Mouse (Mus musculus) cerebellum, adult 2 months (tissue): ENCODE results near the gene Ppm1b. TPM values are rescaled to one million over a fixed set of nuclear protein-coding genes. Genes with fewer than 3 reads are reported as not detected.
A peak's percentile ranks its signal among the peaks of the same experiment; 100 is the strongest.

Experiments used
- DNase-seq, 2 experiments: peaks; one replicate each; pipeline ENCODE4 v3.0.0; 2021
- H3K27ac ChIP-seq: fragments of 200-500 bp; 2 replicates; pipeline ENCODE4 v1.5.1; 2012; ENCODE audit warnings: low read length, control low read depth, inconsistent platforms; ENCODE audit not compliant: insufficient read depth
- H3K27me3 ChIP-seq: fragments of 200-500 bp; 2 replicates; pipeline ENCODE4 v1.6.1; 2012; ENCODE audit warnings: inconsistent platforms, mild to moderate bottlenecking, low read length, moderate library complexity; ENCODE audit not compliant: control insufficient read depth, insufficient read depth
- H3K4me1 ChIP-seq: fragments of 200-500 bp; 2 replicates; pipeline ENCODE4 v1.6.1; 2011; ENCODE audit warnings: low read length; ENCODE audit not compliant: control insufficient read depth, insufficient read depth
- H3K4me3 ChIP-seq: fragments of 200-500 bp; replicated peaks from 2 replicates; pipeline ENCODE3; 2011; ENCODE audit warnings: mild to moderate bottlenecking, low read depth, low read length, control low read depth; ENCODE audit not compliant: insufficient read depth
- CTCF ChIP-seq: fragments of 200-500 bp; IDR thresholded peaks from 2 replicates; pipeline ENCODE4 v1.5.1; 2011; ENCODE audit warnings: low read depth, mild to moderate bottlenecking, control low read depth, low read length, moderate library complexity, borderline replicate concordance; ENCODE audit not compliant: insufficient read depth
- POLR2A ChIP-seq: fragments of 200-500 bp; IDR thresholded peaks from 2 replicates; pipeline ENCODE4 v1.6.1; 2011; ENCODE audit warnings: low read length, control low read depth, borderline replicate concordance; ENCODE audit not compliant: insufficient read depth
- WGBS: fragments of 180-500 bp; shearing (Covaris S2); methylation state at CpG from one replicate; pipeline ENCODE4 v1.1.7; 2018; 5-methylcytosine and 5-hydroxymethylcytosine counted together
- polyA plus RNA-seq: library from polyadenylated mRNA; depleted of rRNA; stranded (reverse); fragments of >200 nt; gene quantifications from 2 replicates; pipeline ENCODE4 v1.2.3, GENCODE M21; 2012; rRNA removed

Ppm1b gene
- polyA plus RNA-seq, 1 experiment, result 138 TPM

- 89% methylated on average over 7 of the region's 7 CpGs for WGBS
Observed at GRCm38 (mm10) chr17:85058276-85058675, 101.7 kb downstream of the Ppm1b start.

GRCm38 (mm10) chr17:85059136-85059535 lies 102.6 kb downstream of the Ppm1b start:
- WGBS, result 86% methylated on average over 6 of the region's 6 CpGs
- Histone ChIP-seq H3K27me3 (no peaks in the 10 kb centered on the region), H3K4me3 (no peak overlapping the region), H3K27ac (no peak overlapping the region), H3K4me1 (no peaks in the 10 kb centered on the region)
- TF ChIP-seq CTCF (no peak), POLR2A (no peak)
- no peak for DNase-seq

More at GRCm38 (mm10) chr17:85058276-85058675, 101.7 kb downstream of the Ppm1b start:
- TF ChIP-seq CTCF (no peak), POLR2A (no peak)
- DNase-seq, result no peak
- H3K27me3 ChIP-seq, result no peaks in the 10 kb centered on the region
- H3K4me1 ChIP-seq, result no peaks in the 10 kb centered on the region
- no peak overlapping the region for H3K27ac ChIP-seq
- no peak overlapping the region for H3K4me3 ChIP-seq

GRCm38 (mm10) chr17:85063560-85063959 lies 107.0 kb downstream of the Ppm1b start:
- TF ChIP-seq CTCF (no peak), POLR2A (no peak)
- H3K4me1 ChIP-seq, result no peaks in the 10 kb centered on the region

GRCm38 (mm10) chr17:85067331-85067730 lies 110.8 kb downstream of the Ppm1b start:
- 85% methylated on average over 7 of the region's 7 CpGs for WGBS
- H3K4me3 ChIP-seq, result no peak overlapping the region
- no peaks in the 10 kb centered on the region for H3K4me1 ChIP-seq
- no peak for DNase-seq
- H3K27me3 ChIP-seq, result no peaks in the 10 kb centered on the region
- TF ChIP-seq CTCF, result no peak
- TF ChIP-seq POLR2A, result no peak
- no peak overlapping the region for H3K27ac ChIP-seq

More at GRCm38 (mm10) chr17:85063560-85063959, 107.0 kb downstream of the Ppm1b start:
- WGBS, result 85% methylated on average over 7 of the region's 7 CpGs
- DNase-seq, result no peak
- Histone ChIP-seq H3K4me3 (no peak overlapping the region), H3K27me3 (no peaks in the 10 kb centered on the region), H3K27ac (no peak overlapping the region)

GRCm38 (mm10) chr17:85070658-85071057 lies 114.1 kb downstream of the Ppm1b start:
- WGBS, result 85% methylated on average over 6 of the region's 6 CpGs
- Histone ChIP-seq H3K27me3 (no peaks in the 10 kb centered on the region), H3K4me1 (no peaks in the 10 kb centered on the region; the same call in 1 of the 2 replicates), H3K4me3 (no peak overlapping the region), H3K27ac (no peak overlapping the region)
- no peak for DNase-seq
- TF ChIP-seq POLR2A, result no peak
- TF ChIP-seq CTCF, result no peak

GRCm38 (mm10) chr17:85071088-85071775 lies 114.7 kb downstream of the Ppm1b start:
- 80% methylated on average over 8 of the region's 8 CpGs for WGBS
- no peak for TF ChIP-seq POLR2A
- peak; percentile 38; the same call in 1 of the 2 replicates for TF ChIP-seq CTCF
- Histone ChIP-seq H3K4me1 (no peaks in the 10 kb centered on the region; the same call in 1 of the 2 replicates), H3K4me3 (no peak overlapping the region), H3K27me3 (no peaks in the 10 kb centered on the region), H3K27ac (no peak overlapping the region)
- DNase-seq, result no peak

GRCm38 (mm10) chr17:85072383-85072782 lies 115.8 kb downstream of the Ppm1b start:
- Histone ChIP-seq H3K27me3 (no peaks in the 10 kb centered on the region), H3K27ac (no peak overlapping the region), H3K4me3 (no peak overlapping the region), H3K4me1 (no peaks in the 10 kb centered on the region; the same call in 1 of the 2 replicates)
- no peak for TF ChIP-seq CTCF
- TF ChIP-seq POLR2A, result no peak
- DNase-seq, result no peak
- 48% methylated on average over 11 of the region's 11 CpGs for WGBS

- DNase-seq, result no peak
- TF ChIP-seq POLR2A (no peak), CTCF (no peak)
- H3K27me3 ChIP-seq, result no peaks in the 10 kb centered on the region
- no peaks in the 10 kb centered on the region; the same call in 1 of the 2 replicates for H3K4me1 ChIP-seq
- no peak overlapping the region for H3K4me3 ChIP-seq
- H3K27ac ChIP-seq, result no peak overlapping the region
- WGBS, result 54% methylated on average over 7 of the region's 7 CpGs
Observed at GRCm38 (mm10) chr17:85073214-85073613, 116.7 kb downstream of the Ppm1b start.

Other genes starting within 250 kb of the Ppm1b start
- 39.6 and 40.3 TPM in 2 replicates for gene Lrpprc, start 166.0 kb upstream of the Ppm1b start, polyA plus RNA-seq
- gene Slc3a1, start 71.6 kb downstream of the Ppm1b start, polyA plus RNA-seq, result 0.33 and 0.54 TPM in 2 replicates
- gene Prepl, start 133.5 kb downstream of the Ppm1b start, polyA plus RNA-seq, result 286 and 307 TPM in 2 replicates
- 6.5 and 6.6 TPM in 2 replicates for gene Camkmt, start 133.8 kb downstream of the Ppm1b start, polyA plus RNA-seq